Mouse (Mus musculus): ENCODE data around the gene Aurkaip1. TPM values are rescaled to one million over a fixed set of nuclear protein-coding genes. Genes with fewer than 3 reads are reported as not detected.

Gene Aurkaip1
- polyA plus RNA-seq, 1 experiment from 2014 or later: 146 TPM

GRCm38 (mm10) chr4:155817533-155817932 lies 13.5 kb upstream of the Aurkaip1 start:
- Histone ChIP-seq H3K4me1 (replicated peaks; ENCODE audit: control insufficient read depth, insufficient read depth, low read length) (peaks cover 9% of the 10 kb centered on the region), H3K27me3 (ENCODE audit: control insufficient read depth, insufficient read depth, low read depth, low read length) (no peaks in the 10 kb centered on the region), H3K4me3 (ENCODE audit: low read length) (no peak overlapping the region), H3K9ac (ENCODE audit: low read length) (no peak overlapping the region), H3K4me2 (ENCODE audit: low read depth, low read length) (no peak overlapping the region), H3K9me3 (ENCODE audit: control insufficient read depth, low read length) (no peaks in the 10 kb centered on the region), H3K27ac (ENCODE audit: low read length) (no peak overlapping the region), H3K36me3 (ENCODE audit: control insufficient read depth, insufficient read depth, low read length) (peaks cover 64% of the 10 kb centered on the region)
- WGBS: 89% methylated on average over 4 of the region's 4 CpGs
- no peak for ATAC-seq (ENCODE audit: low read depth)

- Histone ChIP-seq H3K27me3 (ENCODE audit: control insufficient read depth, insufficient read depth, low read depth, low read length) (no peaks in the 10 kb centered on the region), H3K27ac (ENCODE audit: low read length) (no peak overlapping the region), H3K4me1 (replicated peaks; ENCODE audit: control insufficient read depth, insufficient read depth, low read length) (no peaks in the 10 kb centered on the region), H3K36me3 (ENCODE audit: control insufficient read depth, insufficient read depth, low read length) (peaks cover 77% of the 10 kb centered on the region), H3K9ac (ENCODE audit: low read length) (no peak overlapping the region), H3K4me3 (ENCODE audit: low read length) (no peak overlapping the region), H3K9me3 (ENCODE audit: control insufficient read depth, low read length) (no peaks in the 10 kb centered on the region), H3K4me2 (ENCODE audit: low read depth, low read length) (no peak overlapping the region)
- WGBS: 71% methylated on average over 7 of the region's 7 CpGs
- ATAC-seq (ENCODE audit: low read depth): no peak
Measured at GRCm38 (mm10) chr4:155821025-155821424, 10.0 kb upstream of the Aurkaip1 start.

DNA sequence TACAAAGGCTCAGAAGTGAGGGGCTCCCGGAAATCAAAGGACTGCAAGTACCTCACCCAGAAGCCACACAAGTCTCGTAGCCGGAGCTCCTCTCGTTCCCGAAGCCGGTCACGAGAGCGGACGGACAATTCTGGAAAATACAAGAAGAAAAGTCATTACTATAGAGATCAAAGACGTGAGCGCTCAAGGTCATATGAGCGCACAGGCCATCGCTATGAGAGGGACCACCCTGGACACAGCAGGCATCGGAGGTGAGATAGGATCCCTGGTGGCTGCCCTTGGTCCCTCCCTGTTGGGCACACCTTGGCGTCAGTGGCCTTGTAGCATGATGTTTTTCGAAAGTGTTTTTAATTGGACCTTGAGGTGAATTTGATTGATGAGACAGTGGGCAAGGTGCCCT lies 7.6 kb upstream of the Aurkaip1 start:
- H3K4me2 ChIP-seq (ENCODE audit: low read depth, low read length): no peak overlapping the region
- no peak overlapping the region for H3K9ac ChIP-seq (ENCODE audit: low read length)
- H3K9me3 ChIP-seq (ENCODE audit: control insufficient read depth, low read length): no peaks in the 10 kb centered on the region
- H3K27ac ChIP-seq (ENCODE audit: low read length): no peak overlapping the region
- no peaks in the 10 kb centered on the region for H3K4me1 ChIP-seq (replicated peaks; ENCODE audit: control insufficient read depth, insufficient read depth, low read length)
- no peak for ATAC-seq (ENCODE audit: low read depth)
- no peak overlapping the region for H3K4me3 ChIP-seq (ENCODE audit: low read length)
- no peaks in the 10 kb centered on the region for H3K27me3 ChIP-seq (ENCODE audit: control insufficient read depth, insufficient read depth, low read depth, low read length)
- peaks cover 69% of the 10 kb centered on the region for H3K36me3 ChIP-seq (ENCODE audit: control insufficient read depth, insufficient read depth, low read length)
- 94% methylated on average over 16 of the region's 16 CpGs for WGBS

DNA sequence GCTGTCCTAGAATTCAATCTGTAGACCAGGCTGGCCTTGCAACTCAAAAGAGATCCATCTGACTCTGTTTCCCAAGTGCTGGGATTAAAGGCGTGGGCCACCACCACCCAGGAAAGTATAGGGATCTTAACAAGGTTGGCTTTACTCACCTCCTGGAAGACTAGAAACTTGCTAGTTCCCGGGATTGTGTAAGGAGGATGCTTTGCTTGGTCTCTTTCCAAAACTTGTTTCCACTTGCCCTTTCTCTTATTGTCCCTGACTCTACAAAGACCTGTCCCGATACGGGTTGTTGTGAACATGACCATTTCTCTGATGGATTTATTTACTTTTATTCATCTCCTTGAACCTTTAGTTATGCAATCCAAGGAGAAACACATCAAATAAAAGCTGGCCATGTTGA lies 1.2 kb upstream of the Aurkaip1 start:
- Histone ChIP-seq H3K36me3 (ENCODE audit: control insufficient read depth, insufficient read depth, low read length) (peaks cover 18% of the 10 kb centered on the region), H3K27ac (ENCODE audit: low read length) (no peak overlapping the region), H3K4me1 (replicated peaks; ENCODE audit: control insufficient read depth, insufficient read depth, low read length) (peaks cover 23% of the 10 kb centered on the region), H3K9ac (ENCODE audit: low read length) (no peak overlapping the region), H3K4me2 (ENCODE audit: low read depth, low read length) (no peak overlapping the region), H3K4me3 (ENCODE audit: low read length) (no peak overlapping the region), H3K27me3 (ENCODE audit: control insufficient read depth, insufficient read depth, low read depth, low read length) (no peaks in the 10 kb centered on the region), H3K9me3 (ENCODE audit: control insufficient read depth, low read length) (no peaks in the 10 kb centered on the region)
- 87% methylated on average over 4 of the region's 4 CpGs for WGBS
- no peak for ATAC-seq (ENCODE audit: low read depth)

GRCm38 (mm10) chr4:155830596-155830995 lies 476 bp upstream of the Aurkaip1 start:
- peaks cover 12% of the 10 kb centered on the region for H3K36me3 ChIP-seq (ENCODE audit: control insufficient read depth, insufficient read depth, low read length)
- H3K27me3 ChIP-seq (ENCODE audit: control insufficient read depth, insufficient read depth, low read depth, low read length): no peaks in the 10 kb centered on the region
- peak overlapping the region; percentile 88 for H3K4me3 ChIP-seq (ENCODE audit: low read length)
- ATAC-seq (ENCODE audit: low read depth): no peak
- 0 out of 2 replicates have a peak overlapping the region, but pooled peaks have one; percentile 20 for H3K27ac ChIP-seq (ENCODE audit: low read length)
- H3K9ac ChIP-seq (ENCODE audit: low read length): peak overlapping the region; percentile 44
- peaks cover 23% of the 10 kb centered on the region for H3K4me1 ChIP-seq (replicated peaks; ENCODE audit: control insufficient read depth, insufficient read depth, low read length)
- peak overlapping the region; percentile 89 for H3K4me2 ChIP-seq (ENCODE audit: low read depth, low read length)
- H3K9me3 ChIP-seq (ENCODE audit: control insufficient read depth, low read length): no peaks in the 10 kb centered on the region
- 45% methylated on average over 8 of the region's 8 CpGs for WGBS

GRCm38 (mm10) chr4:155831831-155832230 lies 759 bp downstream of the Aurkaip1 start:
- Histone ChIP-seq H3K4me3 (ENCODE audit: low read length) (peak overlapping the region; percentile 88), H3K9ac (ENCODE audit: low read length) (peak overlapping the region; percentile 94), H3K4me2 (ENCODE audit: low read depth, low read length) (peak overlapping the region; percentile 89), H3K27me3 (ENCODE audit: control insufficient read depth, insufficient read depth, low read depth, low read length) (no peaks in the 10 kb centered on the region), H3K9me3 (ENCODE audit: control insufficient read depth, low read length) (no peaks in the 10 kb centered on the region), H3K4me1 (replicated peaks; ENCODE audit: control insufficient read depth, insufficient read depth, low read length) (peaks cover 24% of the 10 kb centered on the region), H3K36me3 (ENCODE audit: control insufficient read depth, insufficient read depth, low read length) (peaks cover 11% of the 10 kb centered on the region), H3K27ac (ENCODE audit: low read length) (peak overlapping the region; percentile 96)
- under 1% methylated on average over 25 of the region's 25 CpGs for WGBS
- no peak for ATAC-seq (ENCODE audit: low read depth)

DNA sequence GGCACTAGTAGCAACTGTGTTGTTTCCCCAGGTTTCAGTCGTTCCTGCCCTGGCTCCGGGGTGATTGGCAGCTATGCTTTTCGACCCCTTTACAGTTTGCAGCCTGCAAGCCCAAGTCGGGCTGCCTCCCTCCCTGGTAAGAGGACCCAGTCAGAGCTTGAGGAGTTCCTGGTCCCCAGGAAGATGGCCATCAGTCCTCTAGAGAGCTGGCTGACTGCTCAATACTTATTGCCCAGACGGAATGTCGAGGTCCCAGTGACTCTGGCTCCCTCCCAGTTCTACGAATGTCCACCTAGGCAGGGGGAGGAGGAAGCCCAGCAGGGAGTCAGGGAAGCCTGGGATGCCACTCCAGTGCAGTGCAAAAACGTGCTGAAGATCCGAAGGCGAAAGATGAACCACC lies 1.2 kb downstream of the Aurkaip1 start:
- WGBS: 47% methylated on average over 10 of the region's 10 CpGs
- H3K4me3 ChIP-seq (ENCODE audit: low read length): peak overlapping the region; percentile 88

DNA sequence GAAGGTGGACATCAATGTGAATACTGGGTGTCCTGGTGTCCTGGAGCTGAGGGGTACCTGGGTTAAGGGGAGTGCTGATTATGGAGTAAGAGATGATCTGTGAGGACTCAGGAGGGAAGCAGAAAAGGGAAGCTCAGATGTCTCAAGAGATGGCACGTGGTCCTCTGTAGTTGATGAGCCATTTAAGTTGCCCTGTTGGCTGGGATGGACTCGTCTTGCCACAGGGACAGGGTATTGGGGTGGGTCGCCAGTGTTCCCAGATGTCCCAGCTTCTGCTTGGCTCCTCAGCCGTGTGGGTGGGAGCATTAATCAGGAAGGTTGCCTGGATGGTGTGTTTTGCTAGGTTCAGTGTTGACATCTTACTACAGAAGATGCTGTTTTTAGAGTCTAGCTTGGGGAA lies 2.2 kb downstream of the Aurkaip1 start:
- Histone ChIP-seq H3K4me2 (ENCODE audit: low read depth, low read length) (no peak overlapping the region), H3K9me3 (ENCODE audit: control insufficient read depth, low read length) (no peaks in the 10 kb centered on the region), H3K27ac (ENCODE audit: low read length) (no peak overlapping the region), H3K4me3 (ENCODE audit: low read length) (no peak overlapping the region), H3K9ac (ENCODE audit: low read length) (no peak overlapping the region), H3K36me3 (ENCODE audit: control insufficient read depth, insufficient read depth, low read length) (no peaks in the 10 kb centered on the region; the same call in 1 of the 2 replicates), H3K4me1 (replicated peaks; ENCODE audit: control insufficient read depth, insufficient read depth, low read length) (peaks cover 36% of the 10 kb centered on the region), H3K27me3 (ENCODE audit: control insufficient read depth, insufficient read depth, low read depth, low read length) (no peaks in the 10 kb centered on the region)
- WGBS: 81% methylated on average over 4 of the region's 4 CpGs
- ATAC-seq (ENCODE audit: low read depth): no peak

More for the DNA sequence above, 1.2 kb downstream of the Aurkaip1 start:
- peaks cover 27% of the 10 kb centered on the region for H3K4me1 ChIP-seq (replicated peaks; ENCODE audit: control insufficient read depth, insufficient read depth, low read length)
- H3K27ac ChIP-seq (ENCODE audit: low read length): peak overlapping the region; percentile 23; the same call in 1 of the 2 replicates
- H3K9me3 ChIP-seq (ENCODE audit: control insufficient read depth, low read length): no peaks in the 10 kb centered on the region
- peak overlapping the region; percentile 94 for H3K9ac ChIP-seq (ENCODE audit: low read length)
- ATAC-seq (ENCODE audit: low read depth): no peak
- peak overlapping the region; percentile 89 for H3K4me2 ChIP-seq (ENCODE audit: low read depth, low read length)
- H3K27me3 ChIP-seq (ENCODE audit: control insufficient read depth, insufficient read depth, low read depth, low read length): no peaks in the 10 kb centered on the region
- peaks cover 6% of the 10 kb centered on the region for H3K36me3 ChIP-seq (ENCODE audit: control insufficient read depth, insufficient read depth, low read length)

DNA sequence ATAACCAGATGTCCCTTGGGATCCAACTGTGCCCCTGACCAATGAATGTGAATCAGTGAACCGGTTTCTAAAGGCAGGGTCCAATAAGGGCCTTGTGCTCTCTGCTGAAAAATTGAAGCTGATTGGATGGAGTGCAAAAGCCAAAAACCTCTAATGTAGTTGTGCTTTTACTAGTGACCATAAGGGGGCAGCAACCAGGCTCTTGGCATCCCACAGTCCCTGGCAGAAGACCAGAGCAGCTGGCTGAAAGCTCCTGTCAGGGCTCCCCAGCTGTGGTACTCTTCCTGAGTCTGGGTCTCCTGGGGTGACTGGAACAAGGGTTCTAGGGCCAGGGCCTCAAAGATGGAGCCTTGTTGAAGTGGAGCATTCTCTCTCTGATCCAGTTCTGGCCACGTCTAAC lies 2.8 kb downstream of the Aurkaip1 start:
- Histone ChIP-seq H3K4me2 (ENCODE audit: low read depth, low read length) (0 out of 2 replicates have a peak overlapping the region, but pooled peaks have one; percentile 22), H3K36me3 (ENCODE audit: control insufficient read depth, insufficient read depth, low read length) (no peaks in the 10 kb centered on the region; the same call in 1 of the 2 replicates), H3K4me1 (replicated peaks; ENCODE audit: control insufficient read depth, insufficient read depth, low read length) (peaks cover 40% of the 10 kb centered on the region), H3K27me3 (ENCODE audit: control insufficient read depth, insufficient read depth, low read depth, low read length) (no peaks in the 10 kb centered on the region), H3K27ac (ENCODE audit: low read length) (peak overlapping the region; percentile 79), H3K9me3 (ENCODE audit: control insufficient read depth, low read length) (no peaks in the 10 kb centered on the region), H3K9ac (ENCODE audit: low read length) (no peak overlapping the region), H3K4me3 (ENCODE audit: low read length) (no peak overlapping the region)
- WGBS: 17% methylated on average over 2 of the region's 2 CpGs
- peak; percentile 32 for ATAC-seq (ENCODE audit: low read depth)

Data from lung, embryonic 16.5 days (tissue).